Mouse (Mus musculus) cerebellum, adult (tissue): ENCODE measurements around the gene D630003M21Rik.
A peak's percentile ranks its signal among the peaks of the same experiment; 100 is the strongest.

ENCODE experiments used
- ATAC-seq: cut with Nextera tagmentation; 2 replicates; pipeline ENCODE4 v1.9.2; 2017; ENCODE audit warnings: mild to moderate bottlenecking, moderate library complexity, mixed read lengths; ENCODE audit not compliant: insufficient number of reproducible peaks, low FRiP score, low TSS enrichment

The D630003M21Rik gene

GRCm38 (mm10) chr2:158169771-158170170 lies 59.3 kb downstream of the D630003M21Rik start:
- ATAC-seq, result no peak

- ATAC-seq, result no peak
These were observed 59.7 kb downstream of the D630003M21Rik start for GRCm38 (mm10) chr2:158169351-158169750.

- ATAC-seq, result no peak
These were observed 60.2 kb downstream of the D630003M21Rik start for GRCm38 (mm10) chr2:158168741-158169211.

- no peak for ATAC-seq
These were observed 61.4 kb downstream of the D630003M21Rik start for GRCm38 (mm10) chr2:158167496-158168205.

GRCm38 (mm10) chr2:158166628-158167027 lies 62.4 kb downstream of the D630003M21Rik start:
- ATAC-seq, result no peak

- no peak for ATAC-seq
These were observed 63.2 kb downstream of the D630003M21Rik start for GRCm38 (mm10) chr2:158165776-158166175.

GRCm38 (mm10) chr2:158163034-158163433 lies 66.0 kb downstream of the D630003M21Rik start:
- no peak for ATAC-seq

- no peak for ATAC-seq
These were observed 67.3 kb downstream of the D630003M21Rik start for GRCm38 (mm10) chr2:158161761-158162160.

GRCm38 (mm10) chr2:158159376-158160235 lies 69.4 kb downstream of the D630003M21Rik start:
- no peak for ATAC-seq

GRCm38 (mm10) chr2:158157654-158158053 lies 71.4 kb downstream of the D630003M21Rik start:
- no peak for ATAC-seq

GRCm38 (mm10) chr2:158156487-158156886 lies 72.5 kb downstream of the D630003M21Rik start:
- ATAC-seq, result no peak

- ATAC-seq, result no peak
These were observed 73.4 kb downstream of the D630003M21Rik start for GRCm38 (mm10) chr2:158155615-158156014.

GRCm38 (mm10) chr2:158155101-158155500 lies 73.9 kb downstream of the D630003M21Rik start:
- ATAC-seq, result no peak

GRCm38 (mm10) chr2:158154641-158155040 lies 74.4 kb downstream of the D630003M21Rik start:
- no peak for ATAC-seq

- ATAC-seq, result no peak
These were observed 75.2 kb downstream of the D630003M21Rik start for GRCm38 (mm10) chr2:158153728-158154343.

- no peak for ATAC-seq
These were observed 76.2 kb downstream of the D630003M21Rik start for GRCm38 (mm10) chr2:158152685-158153309.

- ATAC-seq, result no peak
These were observed 77.9 kb downstream of the D630003M21Rik start for GRCm38 (mm10) chr2:158151077-158151476.

- ATAC-seq, result no peak
These were observed 82.1 kb downstream of the D630003M21Rik start for GRCm38 (mm10) chr2:158146971-158147370.

- peak; percentile 53; the same call in 1 of the 2 replicates for ATAC-seq
These were observed 82.8 kb downstream of the D630003M21Rik start, which contains the start of gene Tgm2 for GRCm38 (mm10) chr2:158146223-158146622. Tgm2 (minus strand) TSS chr2:158146436.

- ATAC-seq, result no peak
These were observed 83.4 kb downstream of the D630003M21Rik start for GRCm38 (mm10) chr2:158145528-158146065.
